Mouse (Mus musculus) adrenal gland, postnatal 4 days (tissue): ENCODE data around the gene Tex2. TPM values are rescaled to one million over a fixed set of nuclear protein-coding genes. Genes with fewer than 3 reads are reported as not detected.
"Not testable (repeated sequence)": the region's sequence is repeated elsewhere in the genome, so short reads cannot be mapped to it uniquely, and the experiment has no call there.

ENCODE experiments used
- DNase-seq, 2 experiments: peaks; one replicate each; pipeline ENCODE4 v3.0.0; 2021 to 2022; ENCODE audit warnings: low spot score in 2 of 2, mixed read lengths in 2 of 2
- total RNA-seq, 2 experiments: library from RNA; stranded (reverse); gene quantifications; 2 replicates each; pipeline ENCODE4 v1.2.3; 2021

Tex2 gene
- total RNA-seq, 2 experiments from 2014 or later, result 31.5 to 33.0 TPM

DNA sequence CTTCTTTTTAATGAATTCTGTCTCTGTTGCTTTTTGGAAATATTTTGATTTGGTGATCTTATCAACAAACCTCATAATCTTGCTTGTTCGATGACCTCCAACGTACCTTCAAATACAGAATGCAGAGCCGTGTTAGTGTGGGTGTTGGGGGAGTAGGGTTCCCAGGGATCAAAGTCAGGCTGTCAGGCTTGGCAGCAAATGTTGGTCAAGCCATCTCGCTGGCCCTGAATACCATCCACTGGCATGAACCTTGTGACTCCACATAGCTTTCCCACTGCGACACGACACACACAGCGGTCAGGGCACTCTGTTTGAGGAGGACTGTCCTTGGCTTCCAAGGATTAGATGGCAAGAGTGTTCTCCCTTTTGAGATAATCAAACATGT, 101.2 kb downstream of the Tex2 start:
- DNase-seq, result no peak

DNA sequence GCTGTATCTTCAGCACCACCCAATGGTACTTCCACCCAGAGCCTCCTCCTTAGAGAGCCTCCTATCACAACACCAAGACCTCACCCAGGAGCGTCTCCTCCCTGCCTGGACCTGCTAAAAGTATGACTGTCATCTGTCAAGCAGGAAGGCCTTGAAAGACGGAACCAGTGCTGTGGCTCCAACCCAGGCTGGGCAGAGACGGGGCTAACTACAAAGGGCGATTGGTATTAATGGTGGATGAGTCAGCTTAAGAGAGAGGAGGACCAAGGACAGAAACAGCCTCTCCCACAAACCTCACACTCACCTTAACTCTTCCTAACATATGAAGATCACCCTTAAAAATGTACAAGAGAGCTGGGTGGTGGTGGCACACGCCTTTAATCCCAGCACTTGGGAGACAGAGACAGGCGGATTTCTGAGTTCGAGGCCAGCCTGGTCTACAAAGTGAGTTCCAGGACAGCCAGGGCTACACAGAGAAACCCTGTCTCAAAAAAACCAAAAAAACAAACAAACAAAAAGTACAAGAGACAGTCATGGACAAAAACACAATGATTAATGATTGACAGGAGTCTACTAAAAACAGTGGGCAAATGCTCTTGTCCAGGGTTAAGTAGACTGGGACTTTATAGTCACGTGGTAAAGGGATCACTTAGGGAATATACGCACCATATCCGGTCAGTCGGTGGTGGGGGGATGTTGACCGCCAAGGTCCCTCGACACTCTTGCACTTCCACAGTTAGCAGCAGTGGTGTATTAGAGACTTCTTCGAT, 101.8 kb downstream of the Tex2 start:
- no peak for DNase-seq

DNA sequence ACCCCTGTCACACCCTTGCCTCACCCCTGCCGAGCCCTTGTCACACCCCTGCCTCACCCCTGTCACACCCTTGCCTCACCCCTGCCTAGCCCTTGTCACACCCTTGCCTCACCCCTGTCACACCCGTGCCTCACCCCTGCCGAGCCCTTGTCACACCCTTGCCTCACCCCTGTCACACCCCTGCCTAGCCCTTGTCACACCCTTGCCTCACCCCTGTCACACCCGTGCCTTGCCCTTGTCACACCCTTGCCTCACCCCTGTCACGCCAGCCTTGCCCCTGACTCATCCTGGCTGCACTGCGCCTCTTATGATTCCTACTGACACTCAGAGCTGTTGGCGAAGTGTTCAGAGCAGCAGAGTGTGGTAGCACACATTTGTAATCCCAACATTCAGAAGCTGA, 105.6 kb downstream of the Tex2 start:
- no peak for DNase-seq

DNA sequence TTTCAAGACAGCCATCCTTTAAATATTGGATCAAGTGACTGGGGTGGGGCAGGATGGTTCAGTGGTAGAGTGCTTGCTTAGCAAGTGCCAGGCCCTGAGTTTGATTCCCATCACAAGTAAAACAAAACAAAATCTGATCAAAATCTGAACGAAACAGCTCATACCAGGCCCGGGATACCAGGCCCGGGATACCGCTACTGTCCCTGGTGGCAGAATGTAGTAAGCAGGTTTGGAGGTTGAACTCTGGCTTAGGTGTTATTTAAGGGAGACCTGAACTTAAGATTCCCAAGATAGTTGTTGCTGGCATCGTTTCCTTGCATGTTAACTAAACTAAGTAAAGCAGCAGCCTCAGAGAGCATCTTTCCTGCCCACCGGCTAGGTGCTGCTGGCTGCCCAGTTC, 107.0 kb downstream of the Tex2 start:
- no peak for DNase-seq

DNA sequence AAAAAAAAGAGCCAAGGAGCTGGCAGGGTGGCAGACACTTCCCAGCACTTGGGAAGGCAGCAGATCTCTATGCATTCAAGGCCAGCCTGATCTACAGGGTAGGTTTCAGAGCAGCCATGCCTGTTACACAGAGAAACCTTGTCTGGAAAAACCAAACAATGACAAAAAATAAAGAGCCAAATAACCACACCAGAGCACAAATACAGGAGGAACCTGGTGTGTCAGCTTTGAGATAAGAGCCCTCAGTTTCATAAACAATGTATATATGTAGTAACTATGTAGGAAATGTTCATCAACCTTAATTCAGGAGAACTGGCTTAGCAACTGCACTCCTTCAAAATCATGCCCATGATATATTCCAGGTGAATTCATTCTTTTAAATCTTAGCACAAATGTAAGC, 109.1 kb downstream of the Tex2 start:
- DNase-seq, result no peak

DNA sequence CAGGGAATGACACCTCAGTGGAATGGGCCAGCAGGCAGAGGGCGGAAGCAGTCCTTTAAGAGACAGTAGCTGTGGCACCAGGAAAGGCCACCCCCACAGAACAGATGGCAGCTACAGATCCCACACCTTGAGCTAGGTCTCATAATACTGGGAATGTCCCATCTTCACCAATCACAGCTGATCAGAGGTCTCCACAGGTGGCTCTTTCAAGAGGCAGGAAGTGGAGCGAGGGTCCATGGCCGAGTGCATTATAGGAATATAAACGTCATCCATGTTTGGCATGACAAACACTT, 109.9 kb downstream of the Tex2 start:
- no peak for DNase-seq

DNA sequence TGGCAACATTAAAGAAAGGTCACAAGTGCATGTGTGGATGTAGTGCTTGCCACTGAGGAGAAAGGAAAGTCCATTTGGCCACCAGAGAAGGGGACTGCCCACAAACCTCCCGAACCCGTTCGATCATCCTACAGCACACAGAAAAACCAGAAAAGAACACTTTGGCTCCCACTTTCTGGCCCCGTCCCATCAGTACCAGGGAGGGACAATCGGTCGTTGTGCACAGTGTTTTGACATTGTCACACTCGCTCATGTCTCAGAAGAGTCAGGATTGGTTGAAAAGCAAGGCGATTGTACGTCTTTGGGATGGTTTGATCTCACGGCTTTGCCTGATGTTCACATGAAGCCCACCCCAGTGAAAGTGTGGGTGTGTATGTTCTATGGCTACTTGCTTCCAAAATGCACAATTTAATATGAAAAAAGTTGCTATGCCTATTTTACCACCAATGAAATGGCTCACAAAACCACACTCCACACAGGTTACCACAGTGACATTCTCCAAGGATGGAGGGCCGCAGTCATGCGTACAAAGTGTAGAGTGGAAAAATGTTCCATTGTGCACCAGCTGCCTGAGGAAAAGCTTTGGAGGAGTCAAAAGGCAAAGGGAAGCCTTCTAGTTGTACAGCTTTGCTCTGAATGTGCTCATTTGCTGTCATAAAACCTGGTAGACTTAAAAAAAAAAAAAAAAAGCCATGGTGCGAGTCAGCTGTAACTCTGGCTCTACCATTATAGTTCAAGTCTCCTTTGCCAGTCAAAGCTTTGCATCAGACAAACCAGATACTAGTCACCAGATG, 110.4 kb downstream of the Tex2 start:
- DNase-seq, result no peak

DNA sequence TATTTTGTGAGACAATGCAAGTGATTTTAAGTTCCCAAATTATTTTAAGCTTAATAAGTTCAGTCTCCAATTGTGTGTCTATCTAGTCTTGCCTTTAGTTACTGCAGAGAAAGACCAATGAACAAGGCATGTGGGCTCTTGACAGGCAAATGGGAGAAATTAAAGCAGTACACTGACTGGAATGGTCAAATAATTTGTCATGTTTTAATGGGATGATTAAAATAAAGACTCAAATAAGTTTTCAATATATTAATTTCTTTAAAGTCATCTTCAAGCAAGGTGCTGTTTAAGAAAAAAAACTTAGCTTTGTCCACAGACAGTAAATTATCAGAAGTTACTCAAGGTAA, 111.1 kb downstream of the Tex2 start:
- no peak for DNase-seq

DNA sequence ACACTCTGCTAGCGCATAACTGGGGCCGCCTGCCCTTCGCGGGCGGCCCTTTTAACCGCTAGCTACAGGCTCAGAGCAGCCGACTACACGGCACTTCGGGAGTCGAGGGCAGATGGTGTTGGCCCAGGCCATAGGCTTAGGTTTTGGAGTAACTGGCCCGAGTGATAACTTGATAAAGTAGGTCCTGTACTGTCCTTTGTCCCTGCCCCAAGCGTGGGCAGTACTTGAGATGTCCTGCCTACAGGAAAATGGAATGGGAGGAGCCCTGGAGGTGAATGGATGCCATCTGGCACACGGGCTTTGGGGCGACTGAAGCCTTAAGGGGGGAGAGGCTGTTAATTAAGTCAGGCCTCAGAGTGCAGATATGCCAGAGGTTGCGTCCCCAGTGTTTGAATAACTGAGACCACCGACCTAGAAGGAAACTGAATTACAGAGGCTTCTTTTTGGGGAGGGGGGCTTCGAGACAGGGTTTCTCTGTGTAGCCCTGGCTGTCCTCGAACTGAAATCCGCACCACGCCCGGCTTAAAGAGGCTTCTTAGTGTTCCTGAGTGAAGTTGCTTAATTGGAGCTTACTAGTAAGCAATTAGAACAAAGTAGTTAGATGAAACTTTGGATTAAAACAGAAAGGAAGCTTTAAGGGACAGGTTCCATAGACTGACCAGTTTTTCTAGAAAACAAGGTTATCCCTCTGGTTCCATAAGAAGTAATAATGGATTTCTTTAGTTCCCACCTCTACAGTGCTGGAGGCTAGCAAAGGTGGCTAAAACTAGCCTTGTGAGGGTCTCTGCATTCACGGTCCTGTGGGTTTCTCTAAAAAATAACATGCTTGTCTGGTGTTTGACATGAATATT, 111.7 kb downstream of the Tex2 start:
- DNase-seq, result peak; percentile 31 to 55

DNA sequence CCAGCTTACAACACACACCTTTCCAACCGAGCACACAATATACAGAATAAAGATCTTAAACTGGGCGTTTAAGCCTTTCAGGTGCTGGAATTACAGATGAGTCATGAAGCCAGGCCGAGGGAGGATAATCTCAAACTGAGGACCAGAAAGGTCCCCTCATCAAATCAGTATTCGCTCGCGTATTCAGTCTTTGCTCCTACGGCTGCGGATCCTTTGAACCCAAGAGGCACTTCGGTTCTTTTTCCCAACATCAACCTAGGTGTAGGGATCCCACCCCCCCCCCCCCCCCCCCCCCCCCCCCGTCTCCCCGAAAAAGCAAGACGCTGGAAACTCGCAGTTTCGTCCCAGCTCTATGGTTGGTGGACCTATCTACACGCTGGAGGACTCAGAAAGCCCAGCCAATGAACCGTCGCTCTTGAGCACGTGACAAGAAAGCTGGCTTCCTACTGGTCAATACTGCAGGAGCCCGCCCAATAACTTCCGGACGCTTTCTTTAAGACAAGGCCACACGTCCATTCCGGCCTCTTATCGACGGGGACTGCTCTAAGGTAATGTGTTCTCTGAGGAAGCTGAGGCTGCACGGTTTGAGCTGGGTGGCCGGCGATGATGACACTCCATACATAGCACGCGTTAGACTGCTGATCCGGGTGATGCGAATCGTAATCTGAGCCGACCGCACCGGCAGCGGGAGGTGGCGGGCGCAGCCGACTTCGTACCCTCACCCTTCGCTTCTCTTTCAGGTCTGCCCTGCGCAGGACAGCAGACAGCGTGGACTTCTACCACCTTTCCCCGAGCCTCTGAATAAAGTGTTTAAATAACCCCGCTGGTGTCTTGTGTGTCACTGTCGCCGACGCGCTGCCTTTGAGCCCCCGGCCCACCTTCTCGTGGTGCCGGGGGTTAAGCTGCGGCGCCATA, 112.6 kb downstream of the Tex2 start:
- peak; percentile 64 to 84 for DNase-seq

DNA sequence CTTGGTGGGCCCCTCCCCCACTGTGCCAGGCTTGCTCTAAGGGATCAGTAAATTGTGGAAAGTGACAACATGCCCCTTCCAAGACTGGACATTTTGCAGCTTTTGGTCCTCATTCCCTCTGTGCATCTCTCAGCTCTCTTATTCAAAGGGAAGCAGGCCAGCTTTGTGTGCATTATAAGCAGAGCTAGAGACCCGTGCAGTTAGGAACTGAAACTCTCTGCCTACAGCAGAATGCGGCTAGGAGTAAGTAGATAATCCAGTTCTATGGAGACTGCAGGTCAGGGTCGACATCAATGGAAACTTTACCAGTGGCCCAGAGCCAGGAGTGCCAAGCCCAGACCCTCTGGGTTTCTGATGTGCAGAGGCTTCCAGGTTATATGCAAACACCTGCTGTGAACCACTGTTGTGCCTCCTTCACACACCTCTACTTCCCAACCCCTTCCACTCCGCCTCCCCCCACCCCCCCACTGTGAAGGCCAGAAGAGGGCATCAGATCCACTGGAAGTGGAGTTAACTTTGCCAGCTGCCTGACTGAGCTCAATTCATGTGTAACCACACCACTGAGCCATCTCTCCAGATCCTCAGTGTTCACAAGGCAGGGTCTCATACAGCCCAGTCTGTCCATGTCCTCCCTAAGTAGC, 114.4 kb downstream of the Tex2 start:
- DNase-seq, result no peak

DNA sequence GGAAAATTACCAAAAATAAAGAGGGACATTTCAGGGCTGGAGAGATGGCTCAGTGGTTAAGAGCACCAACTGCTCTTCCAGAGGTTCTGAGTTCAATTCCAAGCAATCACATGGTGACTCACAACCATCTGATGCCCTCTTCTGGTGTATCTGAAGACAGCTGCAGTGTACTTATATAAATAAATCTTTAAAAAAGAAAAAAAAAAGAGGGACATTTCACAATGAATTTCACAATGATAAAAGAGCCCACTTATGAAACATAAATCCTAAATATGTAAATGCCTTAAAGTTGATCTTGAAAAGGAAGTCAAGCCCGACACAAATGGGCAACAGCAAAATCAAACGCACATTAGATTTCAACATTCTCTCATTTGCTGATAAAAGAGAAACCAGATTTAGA, 115.3 kb downstream of the Tex2 start:
- DNase-seq, result no peak

DNA sequence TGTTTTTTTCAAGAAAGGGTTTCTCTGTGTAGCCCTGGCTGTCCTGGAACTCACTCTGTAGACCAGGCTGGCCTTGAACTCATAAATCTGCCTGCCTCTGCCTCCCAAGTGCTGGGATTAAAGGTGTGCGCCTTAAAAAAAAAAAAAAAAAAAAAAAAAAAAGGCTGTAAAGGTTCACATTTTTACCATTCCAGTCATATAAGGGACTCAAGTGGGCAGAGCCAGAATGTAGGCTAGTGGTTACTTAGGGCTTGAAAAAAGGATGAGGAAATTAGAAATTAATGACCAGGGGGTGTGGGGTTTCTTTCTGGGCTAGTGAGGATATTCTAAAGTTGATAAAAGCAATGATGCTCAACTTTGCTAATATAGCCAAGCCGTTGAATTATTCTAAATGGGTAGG, 116.2 kb downstream of the Tex2 start:
- DNase-seq, result not testable (repeated sequence)

DNA sequence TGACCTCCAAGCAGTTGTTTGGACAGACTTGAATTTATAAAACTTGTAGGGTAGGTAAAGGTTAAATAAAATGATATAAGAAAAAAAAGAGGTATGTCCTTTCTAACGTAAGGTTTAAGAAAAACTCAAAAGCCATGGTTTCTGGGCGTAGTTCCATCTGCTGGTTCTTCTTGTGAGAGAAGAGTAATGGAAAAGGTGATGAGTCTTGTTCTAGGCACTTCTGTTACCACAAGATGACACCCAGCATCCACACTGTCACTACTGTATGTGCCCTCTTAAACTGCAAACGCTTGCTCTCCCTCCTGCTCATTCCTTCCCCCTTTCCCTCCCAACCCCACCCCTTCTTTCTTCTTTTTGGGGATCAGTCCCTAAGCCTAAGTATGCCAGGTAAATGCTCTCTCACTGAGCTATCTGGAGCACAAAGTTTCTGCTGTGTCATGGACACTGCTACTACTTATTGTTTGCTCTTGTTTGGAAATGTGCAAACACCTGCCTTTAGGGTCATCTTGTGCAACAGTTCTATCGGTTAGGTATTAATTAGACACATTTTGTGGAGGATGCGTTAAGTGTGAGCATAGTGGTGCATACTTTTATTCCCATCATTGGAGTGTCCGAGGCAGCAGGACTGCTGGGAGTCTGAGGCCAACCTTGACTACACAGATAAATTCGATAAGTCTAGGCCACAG, 120.1 kb downstream of the Tex2 start:
- no peak for DNase-seq

DNA sequence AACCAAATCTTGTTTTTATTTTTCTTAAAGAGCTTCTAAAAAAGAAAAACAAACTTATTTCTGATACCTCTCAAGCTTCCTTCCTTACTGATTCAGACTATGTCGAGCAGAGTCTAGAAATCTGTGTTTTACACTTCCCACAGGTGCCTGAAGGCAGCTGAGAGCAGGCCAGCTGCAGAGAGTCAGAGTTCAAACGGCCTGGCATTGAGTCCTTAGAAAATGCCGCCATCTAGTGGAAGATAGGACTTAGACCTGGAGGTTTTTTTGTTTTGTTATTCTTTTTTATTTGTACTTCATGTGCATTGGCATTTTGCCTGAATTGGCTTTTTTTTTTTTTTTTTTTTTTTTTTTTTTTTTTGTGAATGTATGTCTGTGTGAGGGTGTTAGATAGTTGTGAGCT, 121.8 kb downstream of the Tex2 start:
- DNase-seq, result no peak

DNA sequence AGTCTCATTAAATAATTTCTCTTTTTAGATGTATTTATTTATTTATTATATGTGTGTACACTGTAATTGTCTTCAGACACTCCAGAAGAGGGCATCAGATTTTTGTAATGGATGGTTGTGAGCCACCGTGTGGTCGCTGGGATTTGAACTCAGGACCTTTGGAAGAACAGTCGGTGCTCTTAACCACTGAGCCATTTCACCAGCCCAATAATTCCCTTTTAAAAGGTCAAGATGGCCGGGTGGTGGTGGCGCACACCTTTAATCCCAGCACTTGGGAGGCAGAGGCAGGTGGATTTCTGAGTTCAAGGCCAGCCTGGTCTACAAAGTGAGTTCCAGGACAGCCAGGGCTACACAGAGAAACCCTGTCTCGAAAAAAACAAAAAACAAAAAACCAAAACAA, 122.6 kb downstream of the Tex2 start:
- DNase-seq, result not testable (repeated sequence)

DNA sequence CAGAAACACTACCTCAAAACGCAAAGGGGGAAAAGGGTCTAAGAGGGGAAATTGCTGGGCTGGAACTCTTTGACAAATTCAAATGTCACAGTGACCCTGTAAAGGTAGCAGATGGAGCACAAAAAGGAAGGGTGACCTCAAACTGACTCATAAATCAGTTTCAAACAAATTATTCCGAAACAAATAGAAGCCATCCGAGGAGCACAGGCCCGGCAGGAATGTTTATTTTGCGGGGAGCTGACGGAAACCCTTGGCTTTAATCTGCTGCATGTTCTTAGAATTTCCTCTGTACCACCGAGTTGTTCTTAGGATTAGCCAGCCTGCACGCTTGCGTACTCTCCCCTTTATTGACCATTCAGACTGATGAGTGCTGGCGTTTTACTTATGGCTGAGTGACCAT, 123.2 kb downstream of the Tex2 start:
- no peak for DNase-seq

DNA sequence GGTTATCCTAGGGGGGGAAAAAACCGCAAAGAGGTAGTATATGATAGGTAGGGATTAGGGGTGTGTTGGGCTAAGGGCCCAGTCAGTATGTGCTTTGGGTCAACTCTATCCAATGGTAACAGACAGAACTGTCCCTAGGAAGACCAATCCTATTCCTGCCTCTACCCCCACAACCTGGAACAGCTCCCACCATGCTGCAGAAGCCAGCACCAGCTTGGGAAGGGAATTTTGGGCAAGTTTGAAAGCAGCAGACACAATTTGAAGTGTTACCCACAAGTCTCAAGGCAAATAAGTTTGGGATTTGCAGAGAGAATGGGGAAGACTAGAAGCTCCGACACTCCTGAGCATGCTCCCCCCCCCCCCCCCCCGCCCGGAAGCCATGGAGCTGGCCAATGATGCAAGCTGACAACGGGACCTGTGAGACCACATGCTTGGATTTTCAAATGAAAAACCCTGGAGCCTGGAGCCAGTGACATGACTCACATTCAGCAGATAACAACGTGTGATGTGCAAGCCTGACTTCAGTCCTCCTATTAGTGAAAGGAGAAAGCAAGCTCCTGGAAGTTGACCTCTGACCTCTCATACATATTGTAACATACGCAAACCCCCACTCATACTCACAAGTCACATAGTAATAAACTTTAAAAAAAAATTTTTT, 124.1 kb downstream of the Tex2 start:
- no peak for DNase-seq

DNA sequence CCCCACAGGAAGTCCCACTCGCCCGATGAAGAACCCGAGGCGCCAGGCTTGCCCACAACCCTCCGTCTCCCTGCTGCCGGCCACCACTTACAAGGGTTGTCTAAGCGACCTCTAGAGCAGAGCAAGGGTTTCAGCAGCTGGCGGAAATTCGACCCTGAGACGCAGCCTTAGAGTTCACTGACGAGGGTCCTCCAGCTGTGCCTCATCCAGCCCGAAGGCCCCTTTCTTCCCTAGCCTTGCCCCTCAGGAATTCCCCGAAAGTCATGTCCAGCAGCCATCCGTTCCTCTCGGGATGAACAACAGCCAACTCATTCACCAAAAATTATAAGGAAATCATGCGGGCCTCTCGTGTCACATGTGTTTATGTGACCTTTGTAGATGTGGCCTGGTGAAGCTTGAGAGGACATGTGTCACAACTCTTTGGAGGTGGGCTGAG, 125.1 kb downstream of the Tex2 start:
- DNase-seq, result peak in 1 of 2 experiments; percentile 5
